Mouse (Mus musculus): ENCODE results near the gene Hist1h2bh. TPM values are rescaled to one million over a fixed set of nuclear protein-coding genes. Genes with fewer than 3 reads are reported as not detected.

Gene Hist1h2bh
- total and polyA plus RNA-seq, 2 experiments, result 0.09 to 1.3 TPM

DNA sequence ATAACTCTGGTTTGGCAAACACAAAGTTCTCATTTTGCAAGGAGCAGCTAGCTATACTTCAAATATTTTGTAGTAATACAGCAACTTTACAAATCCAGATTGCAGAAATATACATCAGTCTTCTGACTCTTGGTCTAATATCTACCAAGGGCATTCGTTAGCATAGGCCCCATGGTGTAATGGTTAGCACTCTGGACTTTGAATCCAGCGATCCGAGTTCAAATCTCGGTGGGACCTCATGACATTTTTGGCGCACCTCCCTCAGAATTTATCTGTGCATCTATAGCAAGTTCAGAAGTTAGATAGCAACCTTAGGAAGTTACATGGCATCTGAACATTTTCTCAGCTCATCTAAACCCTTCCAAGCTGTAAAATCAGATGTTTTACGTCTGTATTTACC, 24.3 kb downstream of the Hist1h2bh start:
- H3K4me3 ChIP-seq (ENCODE audit: insufficient read depth, low read depth, low read length), result peak overlapping the region; percentile 24; the same call in 1 of the 2 replicates
- H3K79me2 ChIP-seq (ENCODE audit: control insufficient read depth, insufficient read depth, low read length), result no peaks in the 10 kb centered on the region
- no peak overlapping the region for H3K27ac ChIP-seq (replicated peaks; ENCODE audit: insufficient read depth, low read depth, low read length)
- DNase-seq (ENCODE audit: extremely low read depth, low read depth, low spot score), result peak; percentile 77
- TF ChIP-seq CTCF (IDR thresholded peaks at IDR 0.05; ENCODE audit: low read depth, low read length), result no peak
- no peak for TF ChIP-seq POLR2A (IDR thresholded peaks at IDR 0.05; ENCODE audit: extremely low read depth, insufficient read depth, low read length)
- WGBS, result 1% methylated on average over 6 of the region's 6 CpGs
- no peak overlapping the region for H3K9ac ChIP-seq (ENCODE audit: low read depth, low read length)
- no peaks in the 10 kb centered on the region for H3K27me3 ChIP-seq (ENCODE audit: control insufficient read depth, insufficient read depth, low read length)
- peaks cover 2% of the 10 kb centered on the region; the same call in 1 of the 2 replicates for H3K4me1 ChIP-seq (ENCODE audit: control insufficient read depth, insufficient read depth, low read length)
- no peaks in the 10 kb centered on the region for H3K36me3 ChIP-seq (ENCODE audit: control insufficient read depth, insufficient read depth, low read length)

- H3K36me3 ChIP-seq (ENCODE audit: control insufficient read depth, insufficient read depth, low read length), result no peaks in the 10 kb centered on the region
- no peaks in the 10 kb centered on the region for H3K27me3 ChIP-seq (ENCODE audit: control insufficient read depth, insufficient read depth, low read length)
- DNase-seq (ENCODE audit: extremely low read depth, low read depth, low spot score), result no peak
- H3K27ac ChIP-seq (replicated peaks; ENCODE audit: insufficient read depth, low read depth, low read length), result no peak overlapping the region
- H3K4me1 ChIP-seq (ENCODE audit: control insufficient read depth, insufficient read depth, low read length), result peaks cover 2% of the 10 kb centered on the region; the same call in 1 of the 2 replicates
- no peak overlapping the region for H3K9ac ChIP-seq (ENCODE audit: low read depth, low read length)
- peak overlapping the region; percentile 47; the same call in 1 of the 2 replicates for H3K4me3 ChIP-seq (ENCODE audit: insufficient read depth, low read depth, low read length)
- no peak for TF ChIP-seq CTCF (IDR thresholded peaks at IDR 0.05; ENCODE audit: low read depth, low read length)
- TF ChIP-seq POLR2A (IDR thresholded peaks at IDR 0.05; ENCODE audit: extremely low read depth, insufficient read depth, low read length), result no peak
- under 1% methylated on average over 6 of the region's 6 CpGs for WGBS
- H3K79me2 ChIP-seq (ENCODE audit: control insufficient read depth, insufficient read depth, low read length), result no peaks in the 10 kb centered on the region
These were observed 24.9 kb downstream of the Hist1h2bh start for GRCm38 (mm10) chr13:23518295-23518603.

- WGBS, result under 1% methylated on average over 27 of the region's 27 CpGs
- H3K36me3 ChIP-seq (ENCODE audit: control insufficient read depth, insufficient read depth, low read length), result no peaks in the 10 kb centered on the region
- no peaks in the 10 kb centered on the region for H3K27me3 ChIP-seq (ENCODE audit: control insufficient read depth, insufficient read depth, low read length)
- DNase-seq (ENCODE audit: extremely low read depth, low read depth, low spot score), result peak; percentile 84
- H3K4me3 ChIP-seq (ENCODE audit: insufficient read depth, low read depth, low read length), result peak overlapping the region; percentile 55
- no peak overlapping the region for H3K27ac ChIP-seq (replicated peaks; ENCODE audit: insufficient read depth, low read depth, low read length)
- H3K79me2 ChIP-seq (ENCODE audit: control insufficient read depth, insufficient read depth, low read length), result no peaks in the 10 kb centered on the region
- H3K4me1 ChIP-seq (ENCODE audit: control insufficient read depth, insufficient read depth, low read length), result peaks cover 2% of the 10 kb centered on the region; the same call in 1 of the 2 replicates
- no peak overlapping the region for H3K9ac ChIP-seq (ENCODE audit: low read depth, low read length)
- TF ChIP-seq CTCF (IDR thresholded peaks at IDR 0.05; ENCODE audit: low read depth, low read length) (no peak), POLR2A (IDR thresholded peaks at IDR 0.05; ENCODE audit: extremely low read depth, insufficient read depth, low read length) (no peak)
These were observed 25.4 kb downstream of the Hist1h2bh start for GRCm38 (mm10) chr13:23517603-23518294.

- no peak for TF ChIP-seq POLR2A (IDR thresholded peaks at IDR 0.05; ENCODE audit: extremely low read depth, insufficient read depth, low read length)
- no peak for TF ChIP-seq CTCF (IDR thresholded peaks at IDR 0.05; ENCODE audit: low read depth, low read length)
- peak; percentile 79 for DNase-seq (ENCODE audit: extremely low read depth, low read depth, low spot score)
- WGBS, result under 1% methylated on average over 19 of the region's 19 CpGs
- Histone ChIP-seq H3K27ac (replicated peaks; ENCODE audit: insufficient read depth, low read depth, low read length) (peak overlapping the region; percentile 46; the same call in 1 of the 2 replicates), H3K36me3 (ENCODE audit: control insufficient read depth, insufficient read depth, low read length) (no peaks in the 10 kb centered on the region), H3K27me3 (ENCODE audit: control insufficient read depth, insufficient read depth, low read length) (no peaks in the 10 kb centered on the region), H3K9ac (ENCODE audit: low read depth, low read length) (peak overlapping the region; percentile 56), H3K79me2 (ENCODE audit: control insufficient read depth, insufficient read depth, low read length) (no peaks in the 10 kb centered on the region), H3K4me3 (ENCODE audit: insufficient read depth, low read depth, low read length) (peak overlapping the region; percentile 55), H3K4me1 (ENCODE audit: control insufficient read depth, insufficient read depth, low read length) (peaks cover 2% of the 10 kb centered on the region; the same call in 1 of the 2 replicates)
These were observed 26.2 kb downstream of the Hist1h2bh start for GRCm38 (mm10) chr13:23516822-23517602.

- Histone ChIP-seq H3K79me2 (ENCODE audit: control insufficient read depth, insufficient read depth, low read length) (no peaks in the 10 kb centered on the region), H3K4me3 (ENCODE audit: insufficient read depth, low read depth, low read length) (no peak overlapping the region), H3K27me3 (ENCODE audit: control insufficient read depth, insufficient read depth, low read length) (no peaks in the 10 kb centered on the region), H3K27ac (replicated peaks; ENCODE audit: insufficient read depth, low read depth, low read length) (no peak overlapping the region), H3K36me3 (ENCODE audit: control insufficient read depth, insufficient read depth, low read length) (no peaks in the 10 kb centered on the region), H3K4me1 (ENCODE audit: control insufficient read depth, insufficient read depth, low read length) (peaks cover 2% of the 10 kb centered on the region; the same call in 1 of the 2 replicates), H3K9ac (ENCODE audit: low read depth, low read length) (no peak overlapping the region)
- DNase-seq (ENCODE audit: extremely low read depth, low read depth, low spot score), result no peak
- 64% methylated on average over 15 of the region's 15 CpGs for WGBS
- no peak for TF ChIP-seq POLR2A (IDR thresholded peaks at IDR 0.05; ENCODE audit: extremely low read depth, insufficient read depth, low read length)
- TF ChIP-seq CTCF (IDR thresholded peaks at IDR 0.05; ENCODE audit: low read depth, low read length), result no peak
These were observed 27.2 kb downstream of the Hist1h2bh start for GRCm38 (mm10) chr13:23515826-23516620.
